Mouse (Mus musculus) thymus, postnatal 14 days (tissue): ENCODE results near the gene Gm44579.

Source experiments
- DNase-seq: peaks from one replicate; pipeline ENCODE4 v3.0.0; 2021

Gene Gm44579

DNA sequence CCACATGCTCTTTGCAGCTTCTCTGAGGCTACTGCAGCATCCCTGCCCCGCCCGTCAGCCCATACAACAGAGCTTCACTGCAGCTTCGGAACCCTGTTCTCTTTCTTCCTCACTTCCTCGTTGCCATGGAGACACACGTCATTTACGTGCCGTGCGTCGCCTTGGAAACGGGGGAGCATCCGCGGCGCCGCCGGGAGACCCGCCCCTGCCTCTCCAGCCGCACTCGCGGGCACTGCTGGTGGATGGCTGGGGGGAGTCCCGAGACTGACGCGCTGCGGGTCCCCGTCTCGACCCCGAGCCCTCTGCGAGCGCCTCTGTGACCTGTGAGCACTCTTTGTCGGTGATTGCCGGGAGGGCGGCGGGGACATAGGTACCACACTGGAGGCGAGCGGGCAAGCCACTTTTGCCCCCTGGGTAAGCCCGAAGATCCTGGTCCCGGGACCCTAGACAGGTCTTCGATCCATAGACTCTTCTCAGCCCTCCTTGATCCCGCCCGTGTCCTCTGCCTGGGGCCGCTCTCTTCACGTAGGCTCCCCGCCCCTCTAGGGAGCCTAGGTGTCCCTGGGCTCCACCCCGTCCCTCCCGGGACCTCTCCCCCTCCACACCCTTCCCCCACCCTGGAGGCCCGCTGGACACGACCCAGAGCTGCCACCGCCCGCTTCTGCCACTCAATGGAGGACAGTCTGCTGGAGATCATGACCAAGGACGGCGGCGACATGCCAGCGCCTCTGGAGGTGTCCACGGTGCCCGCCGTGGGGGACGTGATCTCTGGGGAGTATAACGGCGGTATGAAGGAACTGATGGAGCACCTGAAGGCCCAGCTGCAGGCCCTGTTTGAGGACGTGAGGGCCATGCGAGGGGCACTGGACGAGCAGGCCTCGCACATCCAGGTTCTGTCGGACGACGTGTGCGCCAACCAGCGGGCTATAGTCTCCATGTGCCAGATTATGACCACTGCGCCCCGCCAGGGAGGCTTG, 52.8 kb downstream of the Gm44579 start:
- peak; percentile 82 for DNase-seq

DNA sequence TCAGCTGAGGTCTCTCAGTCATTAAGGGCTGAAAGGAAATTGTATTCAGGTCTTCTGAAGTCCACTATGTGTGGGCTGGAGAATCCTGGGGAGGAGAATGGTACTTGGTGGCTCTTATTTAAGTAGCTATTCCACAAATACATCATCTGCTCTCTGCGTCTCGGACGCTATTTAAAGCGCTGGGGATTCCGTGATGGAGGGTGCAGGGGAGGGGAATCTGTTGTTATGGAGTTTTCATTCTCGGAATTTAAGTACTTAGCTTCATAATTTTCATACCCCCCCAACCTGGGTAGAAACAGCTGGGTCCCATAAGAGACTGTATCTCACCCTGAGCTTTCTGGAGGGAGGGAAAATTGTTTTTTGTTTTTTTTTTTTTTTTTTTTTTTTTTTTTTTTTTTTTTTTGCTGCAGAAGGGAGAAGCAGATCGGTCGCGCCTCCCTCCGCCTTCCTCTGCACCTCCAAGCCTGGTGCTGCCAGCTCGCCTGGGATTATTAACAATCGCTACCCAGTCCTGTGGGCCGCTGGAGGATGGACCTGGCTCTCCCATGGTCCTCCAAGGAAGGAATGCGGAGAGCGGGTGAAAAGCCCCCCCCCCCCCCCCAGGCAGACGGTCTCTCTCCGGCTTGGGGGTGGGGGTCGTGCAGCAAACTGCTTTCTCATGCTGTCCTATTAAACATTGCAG, 53.7 kb downstream of the Gm44579 start, which contains the start of gene Ccdc184:
TSS of gene Ccdc184 (plus strand) at position 196 of the 682 bp plus-strand sequence.
- no peak for DNase-seq

DNA sequence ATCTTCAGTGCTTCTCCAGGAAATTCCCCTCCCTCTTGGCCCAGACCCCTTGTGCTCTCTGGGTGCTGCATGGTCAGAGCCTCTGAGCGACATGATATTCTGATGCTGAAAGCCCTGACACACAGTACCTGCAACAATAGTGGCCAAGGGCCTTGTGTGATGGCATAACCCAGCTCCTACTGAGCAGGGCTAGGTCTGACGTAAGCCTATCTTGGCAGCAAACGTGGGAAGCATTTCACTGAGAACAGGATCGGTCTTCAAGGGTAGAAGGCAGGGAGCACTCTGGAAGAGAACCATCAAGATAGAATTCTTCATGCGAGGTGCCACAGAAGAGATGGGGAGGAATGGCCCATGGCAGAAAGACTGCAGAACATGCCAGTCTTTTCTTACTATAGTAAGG, 55.3 kb downstream of the Gm44579 start, which contains the start of gene Asb8:
TSS of gene Asb8 (minus strand) at position 101 of the 400 bp plus-strand sequence.
- no peak for DNase-seq

DNA sequence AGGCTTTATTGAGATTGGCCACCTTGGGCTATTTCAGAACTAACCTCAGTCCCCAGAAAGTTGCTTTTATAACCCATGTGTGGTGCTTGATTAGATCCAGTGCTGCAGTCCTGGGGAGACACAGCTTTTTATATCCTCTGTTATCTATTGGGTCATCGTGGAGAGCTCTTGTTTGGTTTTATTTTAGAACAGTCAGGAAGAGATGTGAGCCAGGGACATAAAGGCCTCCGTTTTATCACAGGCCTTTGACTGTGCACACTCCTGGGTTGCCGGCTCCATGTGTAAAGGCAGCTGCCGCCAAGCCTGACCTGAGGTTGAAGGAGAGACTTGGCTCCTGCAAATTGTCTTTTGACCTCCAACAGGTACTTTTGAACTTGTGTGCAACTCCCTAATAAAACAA, 58.2 kb downstream of the Gm44579 start:
- no peak for DNase-seq

DNA sequence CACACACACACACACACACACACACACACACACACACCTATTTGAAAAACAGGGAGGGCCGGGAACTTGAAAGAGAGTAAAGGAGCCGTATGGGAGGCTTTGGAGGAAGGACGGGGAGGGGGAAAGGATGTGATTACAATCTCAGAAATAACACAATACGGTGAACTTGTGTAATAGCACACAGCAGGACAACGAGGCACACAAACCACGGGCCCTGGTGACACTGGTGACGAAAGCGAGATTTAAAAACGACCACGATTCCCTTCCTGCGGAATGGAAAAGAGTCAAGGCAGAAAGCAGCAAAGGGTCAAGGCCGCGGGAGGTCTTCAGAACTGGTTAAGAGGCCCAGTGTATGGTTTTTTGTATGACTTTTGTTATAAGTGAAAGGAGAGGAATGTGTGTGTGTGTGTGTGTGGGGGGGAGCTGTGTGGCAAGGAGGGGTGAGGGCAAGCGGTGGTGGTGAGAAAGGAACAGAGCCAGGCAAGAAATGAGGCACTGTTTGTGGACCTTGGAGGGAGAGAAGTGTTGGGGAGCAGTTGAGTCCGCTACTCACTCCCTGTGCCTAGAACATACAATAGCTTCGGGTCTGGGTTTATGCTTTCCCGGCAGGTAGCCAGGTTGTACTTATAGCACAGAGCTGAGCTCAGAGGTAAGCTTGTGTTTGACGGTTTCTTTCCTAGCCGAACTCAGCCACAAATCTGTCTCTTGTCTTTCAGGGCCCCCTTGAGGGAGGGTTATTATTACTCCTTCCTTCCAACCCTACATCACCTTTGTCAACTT, 59.6 kb downstream of the Gm44579 start:
- DNase-seq: no peak

DNA sequence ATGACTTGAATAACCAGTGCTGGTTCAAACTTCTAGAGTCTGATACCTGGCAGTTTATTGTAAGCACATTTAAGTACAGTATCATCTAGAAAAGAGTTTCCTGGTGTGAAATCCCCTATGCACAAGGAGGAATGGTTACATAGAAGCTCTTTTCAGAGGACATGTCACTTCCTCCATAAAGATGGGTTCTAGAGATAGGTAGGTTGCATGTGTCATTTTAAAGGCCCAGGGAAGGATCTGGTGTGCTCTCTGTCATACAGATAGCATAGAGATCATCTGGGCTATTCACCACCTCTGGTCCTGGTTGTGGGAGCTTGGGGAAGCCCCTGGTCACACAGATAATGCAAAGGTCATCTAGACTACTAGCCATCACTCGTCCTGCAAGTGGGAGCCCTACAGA, 63.5 kb downstream of the Gm44579 start:
- DNase-seq: no peak

DNA sequence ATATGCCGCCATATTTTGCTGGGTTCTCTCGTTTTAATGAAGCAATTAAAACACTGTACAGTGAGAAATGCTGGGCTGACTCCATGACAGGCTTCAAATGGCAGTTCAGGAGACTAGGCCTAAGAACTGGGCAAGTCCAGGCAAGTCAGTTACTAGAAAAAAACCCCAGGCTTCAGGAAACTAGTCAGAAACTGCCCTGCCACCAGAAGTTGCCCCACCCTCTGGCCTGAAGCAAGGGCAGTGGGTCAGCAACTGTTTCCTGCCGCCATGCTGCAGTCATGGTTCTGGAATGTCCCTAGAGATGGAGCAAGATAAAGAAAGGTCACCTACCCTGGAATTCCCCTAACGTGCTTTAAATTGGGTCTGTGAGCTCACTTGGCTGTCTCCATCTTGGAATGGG, 64.8 kb downstream of the Gm44579 start:
- no peak for DNase-seq

DNA sequence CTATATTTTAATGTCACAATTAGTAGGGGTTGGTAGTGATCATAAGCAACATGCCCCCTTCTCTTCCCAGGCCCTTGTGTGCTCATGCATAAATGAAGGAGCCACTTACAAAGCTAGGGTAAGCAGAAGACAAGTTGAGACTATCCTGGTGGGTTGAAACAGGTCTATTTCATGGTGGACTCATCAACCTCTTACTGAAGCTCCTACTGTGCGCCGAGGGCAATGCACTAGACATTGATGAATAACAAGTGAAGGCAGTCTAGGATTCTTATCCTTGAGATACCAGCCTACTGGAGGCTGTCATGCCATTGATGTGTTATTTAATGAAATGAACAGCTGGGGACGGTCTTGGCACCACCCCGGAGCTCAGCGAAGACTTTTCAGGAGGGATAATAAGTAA, 65.5 kb downstream of the Gm44579 start:
- DNase-seq: no peak

DNA sequence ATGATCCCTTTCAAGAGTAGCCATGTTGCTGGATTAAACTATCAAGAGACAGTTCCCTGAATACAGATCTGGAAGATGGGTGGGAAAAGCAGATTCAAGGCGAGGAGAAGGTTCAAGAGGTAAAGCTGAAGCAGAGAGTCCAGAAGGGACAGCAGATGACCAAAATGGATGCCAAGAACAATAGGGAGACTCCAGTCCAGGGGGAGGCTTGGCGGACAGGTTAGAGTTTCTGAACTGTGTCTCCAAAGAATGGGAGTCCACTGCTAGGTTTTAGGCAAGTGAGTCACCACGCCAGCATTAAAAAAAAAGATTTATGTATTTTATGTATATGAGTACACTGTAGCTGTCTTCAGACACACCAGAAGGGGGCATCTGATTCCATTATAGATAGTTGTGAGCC, 66.1 kb downstream of the Gm44579 start:
- no peak for DNase-seq

DNA sequence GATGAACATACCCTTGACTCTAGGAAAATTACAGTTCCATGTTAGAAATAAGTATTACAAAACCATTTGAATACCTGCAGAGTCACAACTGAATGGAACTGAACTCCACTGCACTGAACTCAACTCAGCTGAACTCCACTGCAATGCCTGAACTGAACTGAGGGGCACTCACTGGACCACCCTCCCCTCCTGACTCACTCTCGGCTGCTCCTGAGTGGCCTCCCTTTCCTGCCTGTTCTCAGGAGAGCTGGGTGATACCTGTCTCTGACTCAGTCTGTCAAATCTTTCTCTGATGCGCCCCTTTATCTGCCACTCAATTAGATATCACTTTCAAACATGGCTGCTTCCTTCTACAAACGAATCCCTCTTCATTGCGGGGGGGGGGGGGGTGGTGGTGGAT, 66.6 kb downstream of the Gm44579 start:
- DNase-seq: no peak

DNA sequence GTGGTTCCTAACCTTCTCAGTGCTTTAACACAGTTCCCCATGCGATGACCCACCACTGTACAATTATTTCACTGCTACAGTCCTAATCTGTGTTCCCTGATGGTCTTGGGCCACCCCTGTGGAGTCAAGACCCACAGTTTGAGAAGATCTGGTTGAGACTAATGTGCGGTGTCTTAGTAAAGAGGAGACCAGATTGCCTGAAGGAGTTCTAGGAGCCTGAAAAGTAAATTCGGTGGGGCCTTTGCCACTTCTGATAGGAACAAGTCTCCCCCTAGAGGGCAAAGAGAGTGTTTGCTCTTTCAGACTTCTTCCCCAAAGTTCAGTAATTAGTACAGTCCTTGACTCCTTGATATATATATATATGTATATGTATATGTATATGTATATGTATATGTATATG, 67.2 kb downstream of the Gm44579 start:
- peak; percentile 38 for DNase-seq

DNA sequence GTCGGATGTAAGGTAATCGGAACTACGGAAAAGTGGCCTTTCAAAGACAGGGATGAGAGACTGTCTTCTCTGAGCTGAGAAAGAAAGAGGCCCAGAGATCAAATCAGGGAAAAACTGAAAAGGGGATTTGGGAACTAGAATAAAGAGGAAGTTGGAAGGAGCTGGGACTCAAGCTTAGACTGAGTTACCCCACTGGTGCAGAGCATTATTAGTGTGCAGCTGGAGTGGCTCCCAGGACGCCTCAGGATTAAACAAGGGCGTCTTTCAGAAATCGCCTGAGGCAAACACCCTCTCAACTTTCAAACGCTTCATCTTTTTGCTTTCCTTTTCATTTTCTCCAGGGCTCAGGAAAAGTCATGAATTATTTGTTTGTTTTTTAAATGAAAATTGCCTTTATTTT, 67.9 kb downstream of the Gm44579 start:
- DNase-seq: no peak

DNA sequence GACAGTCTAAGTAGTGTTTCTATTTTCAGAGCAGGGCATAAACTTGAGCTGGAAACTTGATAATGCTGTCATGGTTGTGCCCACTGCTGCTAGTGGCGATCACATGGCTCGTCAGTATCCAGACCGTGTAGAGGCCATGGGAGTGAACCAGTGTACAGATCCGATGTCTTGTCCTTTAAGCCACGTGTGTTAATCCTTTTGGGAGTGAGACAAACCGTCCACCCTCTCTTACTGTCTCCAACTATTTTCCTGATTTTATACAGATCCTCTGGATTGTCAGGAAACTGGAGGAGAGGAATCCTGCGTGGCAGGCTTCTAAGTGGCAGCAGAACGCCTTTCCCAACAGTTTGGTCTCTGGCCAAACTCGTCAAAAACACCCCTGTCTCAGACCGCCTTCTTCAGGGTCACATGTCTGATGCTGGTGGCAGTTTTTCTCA, 71.6 kb downstream of the Gm44579 start:
- DNase-seq: no peak

DNA sequence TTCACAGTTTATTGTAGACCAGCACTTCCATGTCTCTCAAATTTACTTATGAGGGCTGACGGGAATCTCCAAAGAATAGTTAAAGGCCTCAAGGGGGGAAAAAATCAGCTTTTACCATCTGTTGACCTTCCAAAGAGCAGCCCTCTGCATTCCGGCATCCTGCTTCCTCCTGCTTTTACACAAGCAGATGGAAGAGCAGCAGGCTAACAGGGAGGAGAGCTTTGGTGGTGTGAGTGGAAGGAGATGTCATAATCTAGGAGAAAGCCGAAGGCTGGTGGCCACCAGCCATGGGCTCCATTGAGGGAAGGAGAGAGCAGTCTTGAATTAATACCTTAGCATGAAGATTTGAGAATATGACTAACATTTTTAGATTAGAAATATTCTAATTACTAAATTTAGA, 72.4 kb downstream of the Gm44579 start:
- DNase-seq: no peak

DNA sequence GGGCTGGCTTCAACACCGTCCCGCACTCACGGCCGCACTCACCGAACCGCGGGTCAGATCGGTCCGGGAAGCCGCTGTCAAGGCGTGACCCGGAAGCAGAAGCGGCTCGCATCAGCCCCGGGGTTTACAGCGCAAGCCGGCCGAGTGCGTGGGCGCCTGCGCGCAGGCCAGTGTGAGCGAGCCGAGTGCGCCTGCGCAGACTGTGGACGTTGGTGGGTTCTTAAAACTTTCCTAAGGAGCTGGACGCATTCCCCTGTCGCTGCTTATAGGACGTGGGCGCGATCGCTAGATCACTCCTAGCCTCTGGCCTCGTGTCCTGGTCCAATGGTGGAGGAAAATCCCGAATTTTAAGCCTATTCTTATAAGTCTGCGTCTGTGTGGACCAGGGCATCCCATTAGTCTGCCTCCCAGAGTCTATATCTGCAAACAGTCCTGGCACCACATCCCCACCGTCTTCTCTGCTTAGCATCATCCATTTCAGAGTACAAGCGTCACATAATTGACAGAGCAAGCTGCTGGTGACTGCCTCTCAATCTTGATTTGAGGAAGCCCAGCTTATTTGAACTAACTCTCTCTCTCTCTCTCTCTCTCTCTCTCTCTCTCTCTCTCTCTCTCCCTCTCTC, 75.1 kb downstream of the Gm44579 start:
- peak; percentile 93 for DNase-seq

DNA sequence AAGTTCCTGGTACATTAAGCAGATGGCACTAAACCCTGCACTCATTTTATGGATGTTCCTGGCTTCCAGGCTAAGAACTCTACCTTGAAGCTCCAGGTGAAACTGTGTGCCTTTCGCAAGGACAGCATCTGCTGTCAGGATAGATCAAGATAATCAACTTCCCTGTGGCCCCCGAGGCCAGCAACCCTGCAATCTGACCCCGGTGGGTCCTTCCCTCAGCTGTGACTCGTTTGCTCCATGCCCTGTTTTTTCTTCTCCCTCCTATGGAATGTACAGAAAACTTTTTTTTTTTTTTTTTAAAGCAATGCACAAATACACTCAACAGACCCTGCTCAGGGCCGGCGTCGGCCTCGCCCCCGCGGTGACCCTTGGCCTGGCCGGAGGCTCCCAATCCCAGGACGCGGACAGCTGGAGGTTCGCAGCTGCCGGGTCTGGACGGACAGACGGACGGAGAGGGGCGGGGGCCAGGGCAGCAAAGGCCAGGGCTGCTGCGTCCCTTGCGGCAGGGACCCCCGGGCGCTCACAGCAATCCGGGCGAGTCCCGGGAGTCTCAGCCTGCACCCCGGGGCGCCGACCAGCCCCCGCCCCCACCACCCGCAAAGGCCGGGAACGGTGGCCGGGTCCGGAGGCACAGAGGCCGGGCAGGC, 75.8 kb downstream of the Gm44579 start:
- DNase-seq: no peak

DNA sequence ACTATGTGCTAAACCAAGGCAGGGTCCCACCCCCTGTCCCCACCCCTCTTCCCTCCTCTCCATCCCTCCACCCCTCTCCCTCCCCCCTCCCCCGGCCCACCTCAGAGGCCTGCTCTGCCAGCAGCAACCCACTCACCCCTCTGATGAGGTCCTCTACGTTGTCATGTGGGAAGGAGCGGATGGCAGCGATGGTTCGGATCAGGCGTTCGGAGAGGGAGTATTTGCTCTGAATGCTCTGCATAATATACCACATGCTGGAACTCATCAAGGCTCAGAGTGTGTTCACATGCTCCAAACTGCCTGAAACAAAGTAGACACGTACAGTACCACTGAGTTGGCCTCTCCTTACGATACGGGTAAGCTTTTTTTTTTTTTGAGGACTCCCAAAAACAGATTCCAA, 78.3 kb downstream of the Gm44579 start:
- no peak for DNase-seq

DNA sequence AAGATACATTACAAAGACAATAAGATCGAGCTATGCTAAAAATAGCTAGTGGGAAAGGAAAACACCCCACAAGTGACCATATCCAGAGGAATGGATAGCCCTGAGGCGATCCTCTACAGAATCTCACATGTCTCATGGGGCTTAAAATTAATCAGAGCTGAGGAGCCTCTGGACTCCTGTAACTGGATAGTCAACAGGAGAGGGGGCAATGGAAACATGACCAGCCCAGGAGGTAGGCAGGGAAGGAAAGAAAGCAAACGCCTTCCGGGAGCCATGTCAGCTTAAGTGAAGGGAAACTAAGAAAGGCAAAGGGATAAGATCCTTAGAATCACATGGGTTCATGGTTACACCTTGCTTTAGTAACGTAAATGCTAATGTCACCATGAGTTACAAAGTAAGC, 80.0 kb downstream of the Gm44579 start:
- DNase-seq: no peak

DNA sequence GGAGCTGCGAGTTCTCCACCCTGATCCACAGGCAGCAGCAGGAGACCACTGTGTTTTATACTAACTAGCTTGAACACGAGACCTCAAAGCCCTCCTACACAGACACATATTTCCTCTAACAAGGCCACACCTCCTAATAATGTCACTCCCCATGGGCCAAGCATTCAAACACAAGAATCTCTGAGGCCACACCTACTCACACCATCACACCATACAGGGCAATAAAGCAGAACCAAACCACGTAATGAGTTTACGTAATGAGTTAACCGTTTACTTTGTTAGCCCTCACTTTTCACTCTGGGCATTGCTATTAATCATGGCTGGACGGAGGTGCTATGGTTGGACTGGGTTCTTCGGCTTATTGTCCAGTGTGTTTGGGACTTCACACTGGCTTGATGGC, 81.0 kb downstream of the Gm44579 start:
- DNase-seq: no peak

DNA sequence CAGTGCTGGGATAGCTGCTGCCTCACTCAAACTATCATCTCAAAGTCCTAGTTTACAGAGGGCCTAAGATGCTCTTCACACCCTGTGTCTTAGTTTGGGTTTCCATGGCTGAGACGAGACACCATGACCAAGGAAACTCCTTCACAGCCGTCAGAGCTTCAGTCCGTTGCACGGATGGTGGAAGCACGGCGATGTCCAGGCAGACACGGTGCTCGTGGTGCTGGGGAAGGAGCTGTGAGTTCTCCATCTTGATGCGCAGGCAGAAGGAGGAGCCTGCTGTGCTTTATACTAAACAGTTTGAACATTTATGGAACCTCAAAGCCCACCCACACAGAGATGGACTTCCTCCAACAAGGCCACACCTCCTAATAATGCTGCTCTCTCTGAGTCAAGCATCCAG, 83.9 kb downstream of the Gm44579 start:
- no peak for DNase-seq
